Comparison of ENCODE assay signal across 9 mouse cellular contexts in genomic region chr9:106531833-106532232, GRCm38 (mm10). TPM values are rescaled to one million over a fixed set of nuclear protein-coding genes. Genes with fewer than 3 reads are reported as not detected.
DNase-seq lines count a peak whose midpoint lies in the region; ATAC-seq and TF ChIP-seq lines count a peak whose summit lies in the region.
"Had no signal": no experiment of that assay in that cellular context is flagged by ENCODE, and none has a peak within 500 bp of the region (broad histone marks: within the 10 kb centered on the region; RNA-seq: fewer than 3 reads in every experiment).

No protein-coding gene starts in this region.

- H3K36me3 ChIP-seq in kidney, postnatal 0 days (ENCODE audit: insufficient read depth, low read length), result no peaks in the 10 kb centered on the region
- no peaks in the 10 kb centered on the region for H3K36me3 ChIP-seq in kidney, embryonic 16.5 days (ENCODE audit: insufficient read depth, low read length)
- no peaks in the 10 kb centered on the region for H3K36me3 ChIP-seq in embryonic facial prominence, embryonic 14.5 days (ENCODE audit: control insufficient read depth, insufficient read depth, low read length)
- H3K36me3 ChIP-seq: neural tube, embryonic 13.5 days had no signal

- ATAC-seq in kidney, postnatal 0 days (replicated peaks; ENCODE audit: low FRiP score, low read depth), result no peak
- no peak for ATAC-seq in kidney, embryonic 16.5 days (ENCODE audit: low FRiP score, low TSS enrichment)
- no peak for ATAC-seq in embryonic facial prominence, embryonic 14.5 days (ENCODE audit: low read depth)
- ATAC-seq in activated CD4-positive, CD25-positive, alpha-beta regulatory T cell, adult 4 months, result no peak

- DNase-seq in kidney, postnatal 0 days (ENCODE audit: low spot score), result peak; percentile 31
- DNase-seq in CD4-positive helper T cell, adult 2 months (ENCODE audit: low read depth, low spot score), result peak; percentile 46
- peak; percentile 43 for DNase-seq in MEL-GATA-1-ER (ENCODE audit: extremely low read depth, low read depth)
- DNase-seq in embryonic facial prominence, embryonic 14.5 days (ENCODE audit: low spot score), result peak; percentile 26
- DNase-seq in lung, postnatal 25 days (ENCODE audit: low spot score), result peak; percentile 7
- DNase-seq in heart, adult 9 months (ENCODE audit: low spot score in 2 of 2), result no peak

- no peak overlapping the region for H3K4me2 ChIP-seq in kidney, postnatal 0 days (ENCODE audit: low read length)
- no peak overlapping the region for H3K4me2 ChIP-seq in kidney, embryonic 16.5 days (replicated peaks; ENCODE audit: low read depth, low read length)
- H3K4me2 ChIP-seq in embryonic facial prominence, embryonic 14.5 days (ENCODE audit: low read depth, low read length), result no peak overlapping the region
- H3K4me2 ChIP-seq: neural tube, embryonic 13.5 days had no signal

- H3K27ac ChIP-seq in kidney, postnatal 0 days, result no peak overlapping the region
- H3K27ac ChIP-seq in kidney, embryonic 16.5 days (ENCODE audit: low read length), result no peak overlapping the region
- H3K27ac ChIP-seq in embryonic facial prominence, embryonic 14.5 days (replicated peaks; ENCODE audit: low read depth, low read length), result no peak overlapping the region
- H3K27ac ChIP-seq: neural tube, embryonic 13.5 days had no signal

- TF ChIP-seq CTCF in kidney, postnatal 0 days (IDR thresholded peaks at IDR 0.05; ENCODE audit: low read depth), result peak; percentile 83

- H3K9me3 ChIP-seq in kidney, postnatal 0 days (replicated peaks; ENCODE audit: low read length), result no peaks in the 10 kb centered on the region
- H3K9me3 ChIP-seq in kidney, embryonic 16.5 days (ENCODE audit: low read length), result no peaks in the 10 kb centered on the region
- no peaks in the 10 kb centered on the region for H3K9me3 ChIP-seq in embryonic facial prominence, embryonic 14.5 days (ENCODE audit: control insufficient read depth, low read length)
- H3K9me3 ChIP-seq: neural tube, embryonic 13.5 days had no signal

- no peak overlapping the region for H3K4me3 ChIP-seq in kidney, postnatal 0 days (replicated peaks; ENCODE audit: low read depth, low read length)
- no peak overlapping the region for H3K4me3 ChIP-seq in kidney, embryonic 16.5 days (ENCODE audit: low read length)
- no peak overlapping the region for H3K4me3 ChIP-seq in embryonic facial prominence, embryonic 14.5 days (ENCODE audit: low read depth, low read length)
- H3K4me3 ChIP-seq: neural tube, embryonic 13.5 days had no signal

- H3K27me3 ChIP-seq in kidney, postnatal 0 days (ENCODE audit: insufficient read depth, low read length), result no peaks in the 10 kb centered on the region
- H3K27me3 ChIP-seq in kidney, embryonic 16.5 days (ENCODE audit: insufficient read depth, low read length), result no peaks in the 10 kb centered on the region
- no peaks in the 10 kb centered on the region for H3K27me3 ChIP-seq in embryonic facial prominence, embryonic 14.5 days (replicated peaks; ENCODE audit: control insufficient read depth, insufficient read depth, low read length)
- H3K27me3 ChIP-seq: neural tube, embryonic 13.5 days had no signal

- WGBS in kidney, postnatal 0 days, result 34% methylated on average over 3 of the region's 3 CpGs
- 26% methylated on average over 3 of the region's 3 CpGs for WGBS in kidney, embryonic 16.5 days
- 25% methylated on average over 3 of the region's 3 CpGs for WGBS in embryonic facial prominence, embryonic 14.5 days

- H3K4me1 ChIP-seq in kidney, postnatal 0 days (replicated peaks; ENCODE audit: insufficient read depth, low read length), result no peaks in the 10 kb centered on the region
- H3K4me1 ChIP-seq in kidney, embryonic 16.5 days (ENCODE audit: insufficient read depth, low read length), result no peaks in the 10 kb centered on the region
- H3K4me1 ChIP-seq in embryonic facial prominence, embryonic 14.5 days (ENCODE audit: control insufficient read depth, insufficient read depth, low read length), result no peaks in the 10 kb centered on the region
- H3K4me1 ChIP-seq: neural tube, embryonic 13.5 days had no signal

- no peak overlapping the region for H3K9ac ChIP-seq in kidney, postnatal 0 days (ENCODE audit: low read depth, low read length)
- H3K9ac ChIP-seq in kidney, embryonic 16.5 days (replicated peaks; ENCODE audit: low read length), result no peak overlapping the region
- no peak overlapping the region for H3K9ac ChIP-seq in embryonic facial prominence, embryonic 14.5 days (ENCODE audit: low read depth, low read length)
- H3K9ac ChIP-seq: neural tube, embryonic 13.5 days had no signal

RNA-seq across cellular contexts. Expression of gene Iqcf5, which starts 17.5 kb away (rescaled TPM):
- polyA plus RNA-seq in kidney, postnatal 0 days (2015; fragmentation: Nextera tagmentation; extraction: Ambion mirVana), result not detected in 2 replicates
- not detected in 2 replicates for polyA plus RNA-seq in kidney, embryonic 16.5 days (2015; fragmentation: Nextera tagmentation; extraction: Ambion mirVana)
- not detected in 2 replicates for polyA plus RNA-seq in embryonic facial prominence, embryonic 14.5 days (2014; fragmentation: Nextera tagmentation; extraction: Ambion mirVana)
- polyA plus RNA-seq in activated CD4-positive, CD25-positive, alpha-beta regulatory T cell, adult 4 months (2017; shearing (Covaris generic)), result not detected
- polyA plus RNA-seq: neural tube, embryonic 13.5 days had no signal

RNA-seq across cellular contexts. Expression of gene Iqcf3, which starts 29.6 kb away (rescaled TPM):
- not detected in 2 replicates for polyA plus RNA-seq in kidney, postnatal 0 days (2015; fragmentation: Nextera tagmentation; extraction: Ambion mirVana)
- not detected in 2 replicates for polyA plus RNA-seq in kidney, embryonic 16.5 days (2015; fragmentation: Nextera tagmentation; extraction: Ambion mirVana)
- polyA plus RNA-seq in embryonic facial prominence, embryonic 14.5 days (2014; fragmentation: Nextera tagmentation; extraction: Ambion mirVana), result not detected in 2 replicates
- not detected for polyA plus RNA-seq in activated CD4-positive, CD25-positive, alpha-beta regulatory T cell, adult 4 months (2017; shearing (Covaris generic))
- polyA plus RNA-seq: neural tube, embryonic 13.5 days had no signal

RNA-seq across cellular contexts. Expression of gene Iqcf1, which starts 32.1 kb away (rescaled TPM):
- polyA plus RNA-seq in kidney, postnatal 0 days (2015; fragmentation: Nextera tagmentation; extraction: Ambion mirVana), result not detected in 2 replicates
- not detected in 2 replicates for polyA plus RNA-seq in kidney, embryonic 16.5 days (2015; fragmentation: Nextera tagmentation; extraction: Ambion mirVana)
- not detected in 2 replicates for polyA plus RNA-seq in embryonic facial prominence, embryonic 14.5 days (2014; fragmentation: Nextera tagmentation; extraction: Ambion mirVana)
- polyA plus RNA-seq in activated CD4-positive, CD25-positive, alpha-beta regulatory T cell, adult 4 months (2017; shearing (Covaris generic)), result not detected
- polyA plus RNA-seq: neural tube, embryonic 13.5 days had no signal

RNA-seq across cellular contexts. Expression of gene Iqcf4, which starts 39.0 kb away (rescaled TPM):
- polyA plus RNA-seq in kidney, postnatal 0 days (2015; fragmentation: Nextera tagmentation; extraction: Ambion mirVana), result not detected in 2 replicates
- polyA plus RNA-seq in kidney, embryonic 16.5 days (2015; fragmentation: Nextera tagmentation; extraction: Ambion mirVana), result not detected in 2 replicates
- polyA plus RNA-seq in embryonic facial prominence, embryonic 14.5 days (2014; fragmentation: Nextera tagmentation; extraction: Ambion mirVana), result not detected in 2 replicates
- not detected for polyA plus RNA-seq in activated CD4-positive, CD25-positive, alpha-beta regulatory T cell, adult 4 months (2017; shearing (Covaris generic))
- polyA plus RNA-seq: neural tube, embryonic 13.5 days had no signal

RNA-seq across cellular contexts. Expression of gene Parp3, which starts 55.1 kb away (rescaled TPM):
- 5.8 and 6.4 TPM in 2 replicates for polyA plus RNA-seq in kidney, postnatal 0 days (2015; fragmentation: Nextera tagmentation; extraction: Ambion mirVana)
- 3.3 and 3.5 TPM in 2 replicates for polyA plus RNA-seq in kidney, embryonic 16.5 days (2015; fragmentation: Nextera tagmentation; extraction: Ambion mirVana)
- 5.5 and 6.2 TPM in 2 replicates for polyA plus RNA-seq in embryonic facial prominence, embryonic 14.5 days (2014; fragmentation: Nextera tagmentation; extraction: Ambion mirVana)
- 10 to 100 TPM; 36.0 to 48.1 TPM for polyA plus RNA-seq in activated CD4-positive, CD25-positive, alpha-beta regulatory T cell, adult 4 months (2017; shearing (Covaris generic))

Comparison
In these comparisons a context has a peak if more than half of its experiments do, and no peak if none do; other contexts are left out.
1. DNase-seq: peak in kidney, postnatal 0 days (single experiment), CD4-positive helper T cell, adult 2 months (single experiment), MEL-GATA-1-ER (single experiment), embryonic facial prominence, embryonic 14.5 days (single experiment) and lung, postnatal 25 days (single experiment); none in heart, adult 9 months (0 of 2).